ENCODE assay signal across 1 mouse cellular context in genomic region chr11:85107217-85107616, GRCm38 (mm10).
A peak's percentile ranks its signal among the peaks of the same experiment; 100 is the strongest.
TF ChIP-seq lines count a peak whose summit lies in the region.

No protein-coding gene starts in this region.

TF ChIP-seq in MEL, 35 proteins besides CTCF, POLR2A, EP300 and RAD21 (continued from another document):
- TF ChIP-seq SIN3A (IDR thresholded peaks at IDR 0.05; ENCODE audit: low read length) (peak; percentile 93), BHLHE40 (IDR thresholded peaks at IDR 0.05; ENCODE audit: borderline replicate concordance, low read depth, low read length) (peak; percentile 77), MAZ (IDR thresholded peaks at IDR 0.05; ENCODE audit: low read depth, low read length) (peak; percentile 90), POLR2AphosphoS5 (IDR thresholded peaks at IDR 0.05; ENCODE audit: borderline replicate concordance, low read depth, low read length) (no peak), ZMIZ1 (IDR thresholded peaks at IDR 0.05; ENCODE audit: low read depth, low read length) (peak; percentile 85), RCOR1 (IDR thresholded peaks at IDR 0.05; ENCODE audit: low read depth, low read length) (peak; percentile 96), MAFK (IDR thresholded peaks at IDR 0.05; ENCODE audit: borderline replicate concordance, low read depth, low read length) (peak; percentile 79; the same call in 1 of the 2 replicates), MEF2A (IDR thresholded peaks at IDR 0.05; ENCODE audit: extremely low read depth, insufficient replicate concordance, low read depth, low read length, poor library complexity, severe bottlenecking) (peak; percentile 77; the same call in 1 of the 2 replicates), ETS1 (IDR thresholded peaks at IDR 0.05; ENCODE audit: low read depth, low read length) (peak; percentile 94), MAX (IDR thresholded peaks at IDR 0.05; ENCODE audit: low read length) (no peak)
